Mouse (Mus musculus): ENCODE measurements around the gene Pgpep1. TPM values are rescaled to one million over a fixed set of nuclear protein-coding genes. Genes with fewer than 3 reads are reported as not detected.
A peak's percentile ranks its signal among the peaks of the same experiment; 100 is the strongest.

Pgpep1 gene
- polyA plus RNA-seq, 1 experiment, result 3.7 TPM

- no peak for TF ChIP-seq GATA1 (IDR thresholded peaks at IDR 0.05; ENCODE audit: low read length)
These were observed 24.7 kb downstream of the Pgpep1 start for GRCm38 (mm10) chr8:70635527-70635926.

- TF ChIP-seq GATA1 (IDR thresholded peaks at IDR 0.05; ENCODE audit: low read length), result no peak
These were observed 26.1 kb downstream of the Pgpep1 start for GRCm38 (mm10) chr8:70634066-70634465.

- no peak for TF ChIP-seq GATA1 (IDR thresholded peaks at IDR 0.05; ENCODE audit: low read length)
These were observed 27.8 kb downstream of the Pgpep1 start, which contains the start of gene Gdf15 for GRCm38 (mm10) chr8:70632346-70632892. Gdf15 (minus strand) TSS chr8:70632456.

GRCm38 (mm10) chr8:70631436-70631835 is 28.8 kb downstream of the Pgpep1 start:
- no peak for TF ChIP-seq GATA1 (IDR thresholded peaks at IDR 0.05; ENCODE audit: low read length)

- no peak for TF ChIP-seq GATA1 (IDR thresholded peaks at IDR 0.05; ENCODE audit: low read length)
These were observed 29.4 kb downstream of the Pgpep1 start for GRCm38 (mm10) chr8:70630532-70631381.

GRCm38 (mm10) chr8:70629574-70630531 is 30.3 kb downstream of the Pgpep1 start:
- no peak for TF ChIP-seq GATA1 (IDR thresholded peaks at IDR 0.05; ENCODE audit: low read length)

GRCm38 (mm10) chr8:70628986-70629490 is 31.1 kb downstream of the Pgpep1 start:
- TF ChIP-seq GATA1 (IDR thresholded peaks at IDR 0.05; ENCODE audit: low read length), result no peak

GRCm38 (mm10) chr8:70627041-70627440 is 33.1 kb downstream of the Pgpep1 start:
- TF ChIP-seq GATA1 (IDR thresholded peaks at IDR 0.05; ENCODE audit: low read length), result no peak

GRCm38 (mm10) chr8:70625104-70625503 is 35.1 kb downstream of the Pgpep1 start:
- no peak for TF ChIP-seq GATA1 (IDR thresholded peaks at IDR 0.05; ENCODE audit: low read length)

GRCm38 (mm10) chr8:70622220-70622619 is 38.0 kb downstream of the Pgpep1 start:
- peak; percentile 1 for TF ChIP-seq GATA1 (IDR thresholded peaks at IDR 0.05; ENCODE audit: low read length)

GRCm38 (mm10) chr8:70618888-70619334 is 41.3 kb downstream of the Pgpep1 start:
- TF ChIP-seq GATA1 (IDR thresholded peaks at IDR 0.05; ENCODE audit: low read length), result no peak

- no peak for TF ChIP-seq GATA1 (IDR thresholded peaks at IDR 0.05; ENCODE audit: low read length)
These were observed 42.2 kb downstream of the Pgpep1 start for GRCm38 (mm10) chr8:70617985-70618384.

GRCm38 (mm10) chr8:70616645-70617044 is 43.5 kb downstream of the Pgpep1 start:
- TF ChIP-seq GATA1 (IDR thresholded peaks at IDR 0.05; ENCODE audit: low read length), result no peak

- no peak for TF ChIP-seq GATA1 (IDR thresholded peaks at IDR 0.05; ENCODE audit: low read length)
These were observed 44.3 kb downstream of the Pgpep1 start, which contains the start of gene Lrrc25 for GRCm38 (mm10) chr8:70615894-70616293. Lrrc25 (plus strand) TSS chr8:70616155.

GRCm38 (mm10) chr8:70615281-70615680 is 44.9 kb downstream of the Pgpep1 start:
- no peak for TF ChIP-seq GATA1 (IDR thresholded peaks at IDR 0.05; ENCODE audit: low read length)

All from G1E-ER4 (cell line).